Mouse (Mus musculus) neural tube, embryonic 15.5 days (tissue): ENCODE data around the gene Ensa. TPM values are rescaled to one million over a fixed set of nuclear protein-coding genes. Genes with fewer than 3 reads are reported as not detected.
"Not testable (repeated sequence)": the region's sequence is repeated elsewhere in the genome, so short reads cannot be mapped to it uniquely, and the experiment has no call there.

Source experiments
- ATAC-seq: fragments of 200-750 bp; cut with Nextera tagmentation; 2 replicates; pipeline ENCODE4 v1.8.0; 2017; ENCODE audit warnings: mild to moderate bottlenecking, moderate TSS enrichment, moderate library complexity; ENCODE audit not compliant: low FRiP score
- H3K27ac ChIP-seq: fragments of 300-500 bp; sonication (generic); replicated peaks from 2 replicates; pipeline ENCODE4 v1.5.1; 2015; ENCODE audit warnings: mild to moderate bottlenecking, inconsistent platforms
- H3K27me3 ChIP-seq: fragments of 300-500 bp; sonication (generic); replicated peaks from 2 replicates; pipeline ENCODE4 v1.6.1; 2015; ENCODE audit warnings: inconsistent platforms
- H3K36me3 ChIP-seq: fragments of 300-500 bp; sonication (generic); 2 replicates; pipeline ENCODE4 v1.6.1; 2015; ENCODE audit warnings: inconsistent platforms
- H3K4me1 ChIP-seq: fragments of 300-500 bp; sonication (generic); 2 replicates; pipeline ENCODE4 v1.6.1; 2015; ENCODE audit warnings: inconsistent platforms
- H3K4me2 ChIP-seq: fragments of 300-500 bp; sonication (generic); 2 replicates; pipeline ENCODE4 v1.6.1; 2015; ENCODE audit warnings: inconsistent platforms, mild to moderate bottlenecking, moderate library complexity
- H3K4me3 ChIP-seq: fragments of 300-500 bp; sonication (generic); replicated peaks from 2 replicates; pipeline ENCODE4 v1.5.1; 2015; ENCODE audit warnings: mild to moderate bottlenecking, inconsistent platforms
- H3K9ac ChIP-seq: fragments of 300-500 bp; sonication (generic); replicated peaks from 2 replicates; pipeline ENCODE4 v1.6.1; 2015; ENCODE audit warnings: mild to moderate bottlenecking, inconsistent platforms
- H3K9me3 ChIP-seq: fragments of 300-500 bp; sonication (generic); replicated peaks from 2 replicates; pipeline ENCODE4 v1.6.1; 2016; ENCODE audit warnings: inconsistent platforms
- WGBS: fragments of 180-500 bp; shearing (Covaris S2); methylation state at CpG from one replicate; pipeline ENCODE4 v1.1.7; 2015; ENCODE audit warnings: mixed read lengths; 5-methylcytosine and 5-hydroxymethylcytosine counted together
- polyA plus RNA-seq: library from polyadenylated mRNA; unstranded; fragments of >200 nt; fragmentation: Nextera tagmentation; extraction: Ambion mirVana; gene quantifications from 2 replicates; pipeline ENCODE4 v1.2.1, GENCODE M21; 2015

Ensa gene
- polyA plus RNA-seq, 1 experiment from 2014 or later = 109 TPM

DNA sequence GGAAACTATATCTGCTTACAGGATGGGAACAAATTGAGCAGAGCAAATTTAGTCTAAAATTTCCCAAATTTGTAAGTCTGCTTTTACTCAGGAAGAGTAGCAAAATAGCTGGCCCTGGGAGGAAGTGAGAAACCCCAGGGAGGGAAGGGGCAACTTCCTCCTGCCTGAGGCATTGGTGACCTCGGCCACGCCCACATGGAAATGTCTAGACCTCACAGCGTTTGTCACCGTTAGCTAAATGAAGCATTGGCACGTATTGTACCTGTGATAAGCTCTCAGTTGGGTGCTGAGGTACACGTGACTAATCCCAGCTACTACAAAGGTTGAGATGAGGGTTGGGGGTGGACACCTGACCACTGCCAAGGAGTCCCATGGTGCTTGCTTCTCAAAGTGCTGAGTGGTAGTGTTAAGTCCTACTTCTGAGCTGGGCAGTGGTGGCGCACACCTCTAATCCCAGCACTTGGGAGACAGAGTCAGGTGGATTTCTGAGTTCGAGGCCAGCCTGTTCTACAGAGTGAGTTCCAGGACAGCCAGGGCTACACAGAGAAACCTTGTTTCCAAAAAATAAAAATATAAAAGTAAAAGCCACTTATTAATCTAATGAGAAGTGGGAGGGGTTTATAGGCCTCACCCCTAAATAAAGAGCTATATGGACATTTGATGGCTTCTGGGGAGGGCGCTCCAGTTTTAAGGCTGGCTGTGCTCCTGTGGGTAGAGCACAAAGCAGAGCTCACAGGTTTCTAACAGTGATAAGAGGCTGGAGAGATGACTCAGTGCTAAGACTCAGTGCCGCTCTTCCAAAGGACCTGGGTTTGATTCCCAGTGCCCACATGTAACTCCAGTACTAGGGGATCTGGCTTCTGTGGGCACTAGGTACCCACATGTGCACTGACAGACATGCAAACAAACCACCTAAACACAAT, 20.8 kb downstream of the Ensa start:
- no peak overlapping the region for H3K4me3 ChIP-seq

DNA sequence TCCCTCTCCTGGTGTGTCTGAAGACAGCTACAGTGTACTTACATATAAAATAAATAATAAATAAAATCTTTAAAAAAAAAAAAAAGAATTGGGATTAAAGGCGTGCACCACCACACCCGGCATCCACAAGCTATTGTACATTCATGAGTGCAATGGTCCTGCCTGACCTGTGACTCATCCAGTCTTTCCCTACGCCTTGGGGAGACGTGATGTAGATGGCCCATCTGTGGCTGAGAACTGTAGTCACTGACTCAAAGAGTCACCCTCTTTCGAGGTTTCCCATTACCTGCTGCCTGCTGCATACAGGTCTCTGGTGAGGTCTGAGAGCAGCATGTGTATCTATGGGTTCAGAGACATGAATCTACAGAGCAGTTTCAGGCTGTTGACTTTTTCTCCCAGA, 23.2 kb downstream of the Ensa start:
- Histone ChIP-seq H3K36me3 (no peaks in the 10 kb centered on the region), H3K27me3 (no peaks in the 10 kb centered on the region), H3K4me2 (no peak overlapping the region), H3K9ac (no peak overlapping the region), H3K9me3 (no peaks in the 10 kb centered on the region), H3K4me3 (no peak overlapping the region), H3K4me1 (no peaks in the 10 kb centered on the region), H3K27ac (no peak overlapping the region)
- 95% methylated on average over 5 of the region's 5 CpGs for WGBS
- no peak for ATAC-seq

More for the DNA sequence above, 20.8 kb downstream of the Ensa start:
- H3K27me3 ChIP-seq = no peaks in the 10 kb centered on the region
- no peak for ATAC-seq
- 72% methylated on average over 10 of the region's 10 CpGs for WGBS
- H3K9ac ChIP-seq = no peak overlapping the region
- no peaks in the 10 kb centered on the region for H3K9me3 ChIP-seq
- no peaks in the 10 kb centered on the region for H3K4me1 ChIP-seq
- no peak overlapping the region for H3K27ac ChIP-seq
- H3K36me3 ChIP-seq = no peaks in the 10 kb centered on the region
- H3K4me2 ChIP-seq = no peak overlapping the region

DNA sequence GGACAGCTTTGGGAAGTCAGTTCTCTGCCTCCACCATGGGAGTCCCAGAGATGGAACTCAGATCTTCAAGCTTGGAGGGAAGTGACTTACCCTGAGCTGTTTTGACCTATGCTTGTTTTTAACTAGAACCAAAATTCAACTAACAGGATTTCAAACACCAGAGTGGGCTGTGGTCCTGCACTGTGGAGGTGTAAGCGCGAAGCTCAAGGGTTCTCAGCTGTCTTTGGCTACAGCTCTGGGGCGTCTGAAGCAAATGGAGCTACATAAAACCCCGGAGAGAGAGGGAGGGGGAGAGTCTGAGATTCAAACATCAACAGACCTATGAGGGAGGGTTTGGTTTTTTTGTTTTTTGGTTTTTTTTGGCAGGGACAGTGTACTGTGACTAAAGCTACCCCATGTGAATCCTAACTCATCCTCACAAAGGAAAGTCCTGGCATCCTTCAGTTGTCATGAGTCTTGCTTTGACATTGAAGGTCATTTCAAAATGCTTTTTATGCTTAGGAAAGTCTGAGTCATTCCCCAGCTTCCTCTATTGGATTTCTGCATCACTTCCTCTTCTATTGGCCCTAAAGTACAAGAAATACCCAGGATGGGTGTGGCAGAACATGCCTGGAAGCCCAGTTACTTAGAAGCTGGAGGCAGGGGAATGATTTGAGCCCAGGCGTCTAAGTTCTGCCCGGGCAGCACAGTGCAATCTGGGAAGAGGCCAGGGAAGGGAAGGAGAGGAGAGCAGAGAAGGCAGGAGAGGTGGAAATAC, 25.7 kb downstream of the Ensa start:
- Histone ChIP-seq H3K36me3 (no peaks in the 10 kb centered on the region), H3K4me1 (no peaks in the 10 kb centered on the region), H3K27me3 (no peaks in the 10 kb centered on the region), H3K9ac (no peak overlapping the region), H3K27ac (no peak overlapping the region), H3K4me3 (no peak overlapping the region), H3K4me2 (no peak overlapping the region), H3K9me3 (no peaks in the 10 kb centered on the region)
- WGBS = 76% methylated on average over 6 of the region's 6 CpGs
- no peak for ATAC-seq

DNA sequence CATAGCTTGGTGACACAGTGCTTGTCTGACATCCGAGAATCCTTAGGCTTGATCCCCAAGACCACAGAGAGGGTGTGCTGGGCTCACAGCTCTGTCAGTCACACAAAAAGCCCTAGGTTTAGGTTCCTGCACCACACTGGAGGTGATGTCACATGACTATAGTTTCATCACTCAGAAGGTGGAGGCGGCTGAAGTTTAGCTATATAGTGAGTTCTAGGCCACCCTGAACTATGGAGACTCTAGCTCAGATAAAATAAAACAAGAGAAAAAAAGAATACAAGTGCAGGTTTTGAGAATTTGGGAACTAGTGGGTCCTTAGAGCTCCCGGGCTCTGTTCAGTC, 26.2 kb downstream of the Ensa start:
- H3K9me3 ChIP-seq = no peaks in the 10 kb centered on the region
- WGBS = 93% methylated on average over 3 of the region's 3 CpGs
- ATAC-seq = no peak
- H3K4me1 ChIP-seq = no peaks in the 10 kb centered on the region
- no peak overlapping the region for H3K9ac ChIP-seq
- no peak overlapping the region for H3K4me2 ChIP-seq
- no peaks in the 10 kb centered on the region for H3K27me3 ChIP-seq
- H3K4me3 ChIP-seq = no peak overlapping the region
- H3K27ac ChIP-seq = no peak overlapping the region
- no peaks in the 10 kb centered on the region for H3K36me3 ChIP-seq

DNA sequence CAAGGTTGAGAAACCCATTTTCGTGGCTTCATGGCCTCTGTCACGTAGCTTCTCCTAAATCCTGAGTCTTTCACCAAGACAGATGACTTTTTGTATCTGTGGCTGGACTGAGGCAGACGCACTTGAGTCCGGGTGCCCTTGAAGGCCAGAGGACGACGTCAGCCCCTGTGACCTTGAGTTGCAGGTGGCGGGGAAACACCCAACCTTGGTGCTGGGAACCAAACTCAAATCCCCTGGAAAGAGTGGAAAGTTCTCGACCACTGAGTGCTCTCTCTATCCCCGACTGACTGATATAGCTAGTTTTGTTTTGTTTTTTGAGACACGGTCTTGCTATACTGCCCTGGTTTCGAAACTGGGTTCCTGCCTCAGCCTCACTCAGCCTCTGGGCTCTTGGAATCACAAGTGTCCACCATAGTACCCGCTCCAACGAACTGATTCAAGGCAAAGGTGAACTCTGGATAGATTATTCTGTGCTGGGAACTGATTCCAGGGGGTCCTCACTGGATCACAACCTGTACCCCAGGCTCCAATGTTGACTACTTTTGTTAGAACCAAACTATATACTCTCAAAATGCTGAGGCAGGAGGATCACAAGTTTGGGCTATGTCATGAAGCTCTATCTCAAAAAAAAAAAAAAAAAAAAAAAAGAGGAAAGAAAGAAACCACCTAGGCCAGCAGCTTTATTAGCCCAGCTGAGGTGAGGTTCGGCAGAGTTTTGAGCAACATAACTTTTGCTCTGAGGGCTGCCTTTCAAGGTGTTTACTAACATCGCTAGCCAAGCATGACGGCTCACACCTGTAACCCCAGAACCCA, 26.8 kb downstream of the Ensa start:
- Histone ChIP-seq H3K36me3 (no peaks in the 10 kb centered on the region), H3K4me1 (no peaks in the 10 kb centered on the region), H3K27ac (no peak overlapping the region), H3K9me3 (no peaks in the 10 kb centered on the region), H3K27me3 (no peaks in the 10 kb centered on the region), H3K4me2 (no peak overlapping the region), H3K9ac (no peak overlapping the region), H3K4me3 (no peak overlapping the region)
- no peak for ATAC-seq
- WGBS = 91% methylated on average over 16 of the region's 16 CpGs

DNA sequence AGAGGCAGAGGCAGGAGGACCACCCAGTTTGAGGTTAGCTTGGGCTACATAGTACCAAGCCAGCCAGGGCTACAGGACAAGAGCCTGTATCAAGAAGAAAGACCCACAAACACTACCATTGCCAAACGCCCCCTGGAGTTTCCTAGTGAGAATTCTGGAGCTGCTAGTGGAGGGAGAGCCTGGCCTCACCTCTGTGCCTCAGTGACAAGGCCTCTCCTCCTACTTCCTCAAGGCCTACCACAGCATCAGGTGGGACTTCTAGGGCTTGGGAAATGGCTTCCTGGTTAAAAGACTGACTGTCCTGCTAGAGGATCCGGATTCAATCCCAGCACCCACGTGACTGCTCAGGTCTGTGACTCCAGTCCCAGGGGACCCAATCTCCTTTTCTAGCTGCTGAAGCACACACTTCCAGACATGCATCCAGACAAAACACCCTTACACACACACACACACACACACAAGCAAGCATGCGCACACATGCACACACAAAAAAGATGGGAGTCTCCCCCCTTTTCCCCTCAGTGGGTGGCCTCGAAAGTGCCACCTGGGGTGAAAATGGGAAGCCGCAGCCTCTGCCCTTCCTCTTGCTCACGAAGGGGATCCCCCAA, 27.5 kb downstream of the Ensa start:
- H3K36me3 ChIP-seq = no peaks in the 10 kb centered on the region
- no peaks in the 10 kb centered on the region for H3K4me1 ChIP-seq
- no peaks in the 10 kb centered on the region for H3K9me3 ChIP-seq
- no peak overlapping the region for H3K4me3 ChIP-seq
- 67% methylated on average over 7 of the region's 7 CpGs for WGBS
- no peak overlapping the region for H3K9ac ChIP-seq
- no peaks in the 10 kb centered on the region for H3K27me3 ChIP-seq
- H3K27ac ChIP-seq = no peak overlapping the region
- no peak for ATAC-seq
- H3K4me2 ChIP-seq = no peak overlapping the region

DNA sequence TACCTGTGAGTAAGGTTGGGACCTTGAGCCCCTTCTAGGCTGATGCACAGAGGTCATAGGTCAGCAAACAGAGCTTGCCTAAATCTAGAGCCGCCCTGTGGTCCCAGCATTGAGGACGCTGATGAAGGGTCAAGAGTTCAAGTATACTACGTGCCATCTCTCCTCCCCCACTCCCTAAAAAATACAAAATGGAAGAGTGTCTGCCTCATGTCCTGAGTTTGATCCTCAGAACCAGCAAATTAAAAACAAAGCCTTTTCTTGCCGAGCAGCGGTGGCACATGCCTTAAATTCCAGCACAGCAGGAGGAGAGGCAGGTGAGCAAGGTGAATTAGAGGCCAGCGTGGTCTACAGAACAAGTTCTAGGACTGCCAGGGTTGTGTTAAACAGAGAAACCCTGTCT, 28.1 kb downstream of the Ensa start:
- no peak overlapping the region for H3K27ac ChIP-seq
- H3K4me1 ChIP-seq = peaks cover 5% of the 10 kb centered on the region
- no peaks in the 10 kb centered on the region for H3K9me3 ChIP-seq
- H3K9ac ChIP-seq = no peak overlapping the region
- 35% methylated on average over 6 of the region's 6 CpGs for whole genome bisulfite sequencing
- no peak for ATAC-seq
- H3K27me3 ChIP-seq = no peaks in the 10 kb centered on the region
- no peak overlapping the region for H3K4me3 ChIP-seq
- no peak overlapping the region for H3K4me2 ChIP-seq
- H3K36me3 ChIP-seq = no peaks in the 10 kb centered on the region

DNA sequence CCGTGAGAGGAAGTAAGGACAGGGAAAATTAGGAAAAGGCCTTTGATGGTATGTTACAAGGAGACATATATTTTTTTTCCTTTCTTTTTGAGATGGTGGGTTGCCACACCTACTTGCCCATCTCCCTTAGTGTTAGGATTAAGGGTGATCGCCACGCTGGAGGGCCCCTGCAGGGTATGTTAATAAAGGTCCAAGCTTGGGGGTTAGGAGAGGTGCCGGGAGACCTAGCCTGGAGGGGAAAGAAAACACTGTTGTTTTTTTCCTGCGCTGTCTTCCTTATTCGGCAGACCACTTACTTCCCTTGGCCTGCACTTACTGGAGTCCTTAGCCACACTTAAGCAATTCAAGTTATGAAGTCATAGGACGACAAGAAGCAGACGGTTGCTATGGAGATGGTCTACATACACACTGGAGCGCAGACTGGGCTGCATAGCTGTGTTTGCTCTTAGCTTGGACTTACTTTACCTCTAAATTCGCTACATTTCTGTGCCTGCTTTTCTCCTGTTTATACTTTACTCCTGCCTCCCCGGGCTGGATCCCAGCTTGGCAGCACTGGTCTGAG, 28.8 kb downstream of the Ensa start:
- Histone ChIP-seq H3K9ac (no peak overlapping the region), H3K9me3 (no peaks in the 10 kb centered on the region), H3K27me3 (no peaks in the 10 kb centered on the region), H3K4me1 (peaks cover 8% of the 10 kb centered on the region), H3K4me3 (no peak overlapping the region), H3K36me3 (no peaks in the 10 kb centered on the region), H3K27ac (no peak overlapping the region), H3K4me2 (no peak overlapping the region)
- 36% methylated on average over 11 of the region's 11 CpGs for WGBS
- no peak for ATAC-seq

DNA sequence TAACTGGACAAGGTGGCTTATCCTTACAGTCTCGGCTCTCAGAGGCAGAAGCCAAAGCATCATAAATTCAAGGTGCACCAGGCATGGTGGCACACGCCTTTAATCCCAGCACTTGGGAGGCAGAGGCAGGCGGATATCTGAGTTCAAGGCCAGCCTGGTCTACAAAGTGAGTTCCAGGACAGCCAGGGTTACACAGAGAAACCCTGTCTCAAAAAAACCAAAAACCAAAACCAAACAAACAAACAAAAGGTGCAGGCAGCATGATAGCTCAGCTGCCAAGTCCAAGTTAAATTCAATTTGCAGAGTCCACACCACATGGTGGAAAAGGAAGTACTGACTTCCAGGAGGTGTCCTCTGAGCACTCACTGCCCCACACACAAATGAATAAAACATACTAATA, 29.6 kb downstream of the Ensa start:
- not testable (repeated sequence) for ATAC-seq, H3K9me3 ChIP-seq, H3K4me3 ChIP-seq, H3K36me3 ChIP-seq, H3K4me1 ChIP-seq, H3K9ac ChIP-seq, H3K27ac ChIP-seq, H3K27me3 ChIP-seq, H3K4me2 ChIP-seq
- WGBS = 90% methylated on average over 3 of the region's 3 CpGs

DNA sequence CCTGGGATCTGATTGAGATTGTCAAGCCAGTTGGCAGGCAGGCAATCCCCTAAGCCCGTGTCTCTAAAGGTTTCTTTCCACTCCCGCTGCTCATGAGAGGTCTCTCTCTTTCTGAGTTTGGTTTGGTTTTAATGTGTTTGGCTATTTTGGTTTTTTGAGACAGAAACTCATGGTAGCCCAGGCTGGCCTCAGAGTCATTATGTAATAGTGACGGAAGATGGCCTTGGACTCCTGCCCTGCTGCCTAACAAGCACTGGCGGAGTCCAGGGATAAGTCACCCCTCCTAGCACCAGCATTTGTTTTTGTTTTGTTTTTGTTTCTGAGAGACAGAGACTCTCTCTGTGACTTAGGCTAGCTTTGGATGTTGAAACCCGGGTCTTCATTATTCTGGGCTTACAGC, 30.6 kb downstream of the Ensa start:
- Histone ChIP-seq H3K36me3 (no peaks in the 10 kb centered on the region), H3K4me1 (peaks cover 11% of the 10 kb centered on the region), H3K9me3 (no peaks in the 10 kb centered on the region), H3K4me2 (no peak overlapping the region), H3K9ac (no peak overlapping the region), H3K27ac (no peak overlapping the region), H3K4me3 (no peak overlapping the region), H3K27me3 (no peaks in the 10 kb centered on the region)
- 92% methylated on average over 5 of the region's 5 CpGs for WGBS
- no peak for ATAC-seq

DNA sequence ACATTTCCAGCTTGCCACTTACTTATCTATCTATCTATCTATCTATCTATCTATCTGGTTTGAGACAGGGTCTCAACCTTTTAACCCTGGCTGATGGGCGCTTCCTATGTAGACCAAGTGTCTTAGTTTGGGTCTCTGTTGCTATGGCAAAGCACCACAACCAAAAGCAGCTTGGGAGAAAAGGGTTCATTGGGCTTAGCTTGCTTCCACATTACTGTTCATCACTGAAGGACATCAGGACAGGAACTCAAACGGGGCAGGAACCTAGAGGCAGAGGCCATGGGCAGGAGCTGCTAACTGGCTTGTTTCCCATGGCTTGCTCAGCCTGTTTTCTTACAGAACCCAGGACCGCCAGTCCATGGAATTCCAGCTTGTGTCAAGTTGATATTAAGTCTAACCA, 32.3 kb downstream of the Ensa start:
- no peaks in the 10 kb centered on the region for H3K27me3 ChIP-seq
- no peak for ATAC-seq
- H3K4me1 ChIP-seq = peaks cover 27% of the 10 kb centered on the region
- H3K9me3 ChIP-seq = no peaks in the 10 kb centered on the region
- 95% methylated on average over 3 of the region's 3 CpGs for WGBS
- H3K4me2 ChIP-seq = no peak overlapping the region
- peaks cover 6% of the 10 kb centered on the region for H3K36me3 ChIP-seq
- H3K4me3 ChIP-seq = no peak overlapping the region
- 0 out of 2 replicates have a peak overlapping the region, but pooled peaks have one; percentile 99 for H3K27ac ChIP-seq
- H3K9ac ChIP-seq = no peak overlapping the region
